Mouse (Mus musculus): ENCODE results near the gene Uvrag. TPM values are rescaled to one million over a fixed set of nuclear protein-coding genes. Genes with fewer than 3 reads are reported as not detected.

The Uvrag gene
- polyA plus RNA-seq, 1 experiment from 2014 or later, result 20.9 TPM

DNA sequence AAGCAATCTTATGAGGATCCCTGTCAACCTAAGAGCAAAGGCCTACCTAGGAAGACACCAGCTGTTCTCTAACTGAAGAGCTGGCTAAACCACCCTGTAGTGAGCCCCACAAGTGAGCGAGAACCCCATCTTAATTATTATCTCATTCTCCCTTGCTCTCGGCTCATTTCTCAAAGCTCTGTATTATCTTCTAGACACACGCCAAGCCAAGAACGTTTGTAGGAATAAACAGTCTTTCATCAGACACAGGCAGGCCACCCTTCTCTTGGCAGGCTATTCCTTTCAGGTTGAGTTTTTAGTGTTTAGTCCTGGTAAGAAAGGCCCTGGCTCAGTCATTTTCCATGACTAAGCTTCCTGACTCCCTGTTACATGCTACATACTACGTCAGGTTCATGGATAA lies 218.0 kb downstream of the Uvrag start:
- Histone ChIP-seq H3K27ac (no peak overlapping the region), H3K9me3 (no peaks in the 10 kb centered on the region), H3K27me3 (replicated peaks) (no peaks in the 10 kb centered on the region), H3K4me2 (replicated peaks) (no peak overlapping the region), H3K36me3 (no peaks in the 10 kb centered on the region), H3K9ac (no peak overlapping the region), H3K4me3 (replicated peaks) (no peak overlapping the region), H3K4me1 (replicated peaks) (peaks cover 10% of the 10 kb centered on the region)
- no peak for ATAC-seq
- WGBS, result 66% methylated on average over 5 of the region's 5 CpGs

DNA sequence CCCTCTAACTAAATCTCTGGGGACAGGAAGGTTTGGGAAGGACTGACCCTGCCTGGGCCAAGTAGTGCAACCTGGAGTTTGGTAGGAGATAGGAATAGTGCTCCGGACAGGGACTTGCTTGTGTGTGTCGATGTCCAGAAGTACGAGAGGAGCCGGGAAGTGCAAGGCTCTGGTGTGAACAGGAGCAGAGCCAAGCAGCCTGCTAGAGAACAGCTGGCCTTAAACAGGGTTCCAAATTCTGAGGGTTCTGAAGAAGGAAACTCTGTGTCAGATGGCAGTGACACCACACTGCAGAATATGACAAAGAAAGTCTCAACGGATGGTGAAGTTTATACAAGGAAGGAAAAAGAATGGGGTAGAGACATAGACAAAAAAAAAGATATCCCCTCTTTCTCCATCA lies 223.5 kb downstream of the Uvrag start:
- Histone ChIP-seq H3K9me3 (no peaks in the 10 kb centered on the region), H3K27me3 (replicated peaks) (no peaks in the 10 kb centered on the region), H3K9ac (no peak overlapping the region), H3K4me2 (replicated peaks) (no peak overlapping the region), H3K36me3 (no peaks in the 10 kb centered on the region), H3K4me3 (replicated peaks) (no peak overlapping the region), H3K4me1 (replicated peaks) (peaks cover 16% of the 10 kb centered on the region; the same call in 1 of the 2 replicates), H3K27ac (no peak overlapping the region)
- ATAC-seq, result no peak
- WGBS, result 56% methylated on average over 5 of the region's 5 CpGs

DNA sequence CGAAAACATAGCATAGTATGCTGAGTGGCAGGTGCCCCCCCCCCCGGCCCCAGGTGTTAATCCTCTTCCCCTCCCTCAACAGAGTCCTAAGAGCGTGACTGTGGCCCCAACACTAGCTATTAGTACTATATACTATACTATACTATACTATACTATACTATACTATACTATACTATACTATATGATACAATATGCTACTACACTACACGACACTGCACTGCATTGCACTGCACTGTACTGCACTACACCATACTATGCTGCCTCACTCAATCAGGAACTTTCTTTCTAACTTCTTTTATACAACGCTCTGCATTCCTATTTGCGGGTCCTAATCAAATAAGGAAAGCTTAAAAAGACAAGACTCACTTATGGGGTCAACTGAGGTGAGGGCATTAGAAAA lies 224.4 kb downstream of the Uvrag start:
- no peak overlapping the region for H3K4me2 ChIP-seq (replicated peaks)
- H3K27ac ChIP-seq, result no peak overlapping the region
- no peaks in the 10 kb centered on the region for H3K36me3 ChIP-seq
- 90% methylated on average over 6 of the region's 6 CpGs for WGBS
- peaks cover 16% of the 10 kb centered on the region; the same call in 1 of the 2 replicates for H3K4me1 ChIP-seq (replicated peaks)
- no peak overlapping the region for H3K9ac ChIP-seq
- H3K27me3 ChIP-seq (replicated peaks), result no peaks in the 10 kb centered on the region
- no peaks in the 10 kb centered on the region for H3K9me3 ChIP-seq
- H3K4me3 ChIP-seq (replicated peaks), result no peak overlapping the region
- no peak for ATAC-seq

DNA sequence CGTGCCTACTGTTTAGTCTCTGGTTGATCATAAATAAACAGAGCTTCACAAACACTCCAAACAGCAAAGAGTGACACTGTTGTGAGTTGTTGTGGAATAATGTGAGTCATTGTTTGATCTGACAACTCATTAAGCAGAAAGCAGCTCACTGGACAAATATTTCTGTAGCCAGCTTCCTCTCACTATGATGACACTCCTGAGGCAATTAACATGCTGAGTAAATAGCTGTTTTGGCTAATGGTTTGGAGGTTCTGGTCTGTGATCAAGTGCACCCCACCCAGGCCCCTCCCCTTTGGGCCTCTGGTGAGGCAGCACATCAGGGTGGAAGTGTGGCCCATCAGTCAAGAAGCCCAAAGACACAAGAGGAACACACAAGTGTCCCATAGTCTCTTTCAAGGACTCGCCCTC lies 228.0 kb downstream of the Uvrag start:
- Histone ChIP-seq H3K9ac (no peak overlapping the region), H3K9me3 (no peaks in the 10 kb centered on the region), H3K27me3 (replicated peaks) (no peaks in the 10 kb centered on the region), H3K4me3 (replicated peaks) (no peak overlapping the region), H3K27ac (no peak overlapping the region), H3K4me2 (replicated peaks) (no peak overlapping the region), H3K36me3 (no peaks in the 10 kb centered on the region), H3K4me1 (replicated peaks) (peaks cover 20% of the 10 kb centered on the region; the same call in 1 of the 2 replicates)
- WGBS, result 70% methylated on average over 2 of the region's 2 CpGs
- ATAC-seq, result no peak

DNA sequence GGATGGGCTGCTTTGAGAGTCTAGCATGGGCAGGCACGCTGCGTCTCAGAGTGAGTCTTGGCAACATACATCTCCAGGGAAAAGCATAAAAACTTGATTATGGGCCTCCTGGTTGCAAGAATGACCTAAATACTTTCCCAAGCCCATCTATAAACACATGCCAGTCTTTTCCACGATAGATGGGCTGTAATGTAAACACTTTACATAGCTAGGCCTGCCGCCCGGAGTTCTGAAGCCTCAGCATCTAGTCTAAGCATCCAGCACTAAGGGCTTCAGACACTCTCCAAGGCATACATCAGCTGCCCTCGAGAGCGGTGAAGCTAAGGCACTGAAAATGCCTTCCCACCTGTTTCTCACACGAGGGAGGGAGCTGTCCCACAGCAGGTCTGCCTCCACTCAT lies 229.7 kb downstream of the Uvrag start:
- H3K36me3 ChIP-seq, result no peaks in the 10 kb centered on the region
- ATAC-seq, result peak; percentile 45; the same call in 1 of the 2 replicates
- no peaks in the 10 kb centered on the region for H3K27me3 ChIP-seq (replicated peaks)
- H3K9me3 ChIP-seq, result no peaks in the 10 kb centered on the region
- 40% methylated on average over 8 of the region's 8 CpGs for WGBS
- no peak overlapping the region for H3K4me2 ChIP-seq (replicated peaks)
- H3K27ac ChIP-seq, result no peak overlapping the region
- no peak overlapping the region for H3K4me3 ChIP-seq (replicated peaks)
- 0 out of 2 replicates have a peak, but pooled peaks cover 13% of the 10 kb centered on the region for H3K4me1 ChIP-seq (replicated peaks)
- H3K9ac ChIP-seq, result no peak overlapping the region

DNA sequence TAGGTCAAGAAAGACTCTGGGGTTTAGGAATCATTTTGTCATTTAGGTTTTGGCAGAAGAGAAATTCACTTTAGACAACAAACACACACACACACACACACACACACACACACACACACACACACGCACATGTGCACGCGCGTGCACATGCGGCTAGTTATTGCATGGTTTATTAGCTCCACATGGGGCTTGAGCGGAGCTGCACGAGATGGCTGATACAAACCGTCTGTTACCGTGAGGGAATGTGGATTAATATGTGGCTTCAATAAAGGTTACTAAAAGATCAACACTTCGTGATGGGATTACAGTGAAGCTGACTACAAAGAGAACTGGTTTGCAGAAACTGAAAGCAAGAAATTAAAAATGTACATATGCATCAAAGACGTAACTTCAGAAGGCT lies 230.2 kb downstream of the Uvrag start:
- ATAC-seq, result no peak
- H3K27me3 ChIP-seq (replicated peaks), result no peaks in the 10 kb centered on the region
- H3K4me1 ChIP-seq (replicated peaks), result 0 out of 2 replicates have a peak, but pooled peaks cover 17% of the 10 kb centered on the region
- no peaks in the 10 kb centered on the region for H3K36me3 ChIP-seq
- H3K9me3 ChIP-seq, result no peaks in the 10 kb centered on the region
- H3K27ac ChIP-seq, result no peak overlapping the region
- no peak overlapping the region for H3K9ac ChIP-seq
- WGBS, result 60% methylated on average over 11 of the region's 11 CpGs
- no peak overlapping the region for H3K4me2 ChIP-seq (replicated peaks)
- no peak overlapping the region for H3K4me3 ChIP-seq (replicated peaks)

DNA sequence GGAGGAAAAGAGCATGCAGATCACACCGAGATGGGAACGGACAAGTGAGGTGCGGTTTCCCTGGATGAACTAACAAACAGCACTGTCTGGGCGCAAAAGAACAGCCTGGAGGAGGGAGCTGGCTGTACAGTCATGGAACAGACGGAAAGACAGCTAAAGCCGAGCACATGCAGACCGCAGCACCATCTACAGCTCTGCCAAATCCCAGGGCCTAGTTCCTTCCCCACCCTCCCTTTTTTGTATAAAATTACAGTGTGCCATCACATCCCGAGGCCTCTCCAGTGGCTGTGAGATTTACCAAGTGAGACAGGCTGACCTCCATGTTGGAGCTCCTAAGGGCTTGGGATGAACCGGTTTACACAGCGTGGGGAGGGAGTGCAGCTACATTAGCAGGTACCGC lies 230.8 kb downstream of the Uvrag start:
- no peak overlapping the region for H3K4me3 ChIP-seq (replicated peaks)
- 75% methylated on average over 11 of the region's 11 CpGs for WGBS
- no peaks in the 10 kb centered on the region for H3K27me3 ChIP-seq (replicated peaks)
- H3K9ac ChIP-seq, result no peak overlapping the region
- H3K27ac ChIP-seq, result no peak overlapping the region
- H3K9me3 ChIP-seq, result no peaks in the 10 kb centered on the region
- H3K36me3 ChIP-seq, result no peaks in the 10 kb centered on the region
- no peak overlapping the region for H3K4me2 ChIP-seq (replicated peaks)
- no peak for ATAC-seq
- H3K4me1 ChIP-seq (replicated peaks), result 0 out of 2 replicates have a peak, but pooled peaks cover 18% of the 10 kb centered on the region

DNA sequence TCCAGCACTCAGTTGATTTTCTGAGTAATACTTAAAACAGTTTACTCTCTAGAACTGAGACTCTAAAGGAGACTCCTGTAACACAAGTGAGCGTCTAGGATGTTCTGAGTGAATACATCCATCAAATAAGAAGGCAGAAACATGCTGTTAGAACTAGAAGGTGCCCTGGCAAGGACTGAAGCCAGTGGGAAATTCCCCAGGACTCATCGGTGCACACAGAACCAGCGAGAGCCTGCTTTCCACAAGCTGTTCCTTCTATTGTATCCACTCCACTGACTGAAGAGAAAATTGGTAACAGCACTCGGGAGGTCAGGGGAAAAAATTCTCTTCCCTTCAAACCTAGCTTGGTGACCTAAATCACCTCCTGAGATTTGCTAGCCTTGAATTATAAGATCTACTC lies 233.5 kb downstream of the Uvrag start:
- 76% methylated on average over 4 of the region's 4 CpGs for WGBS
- no peak overlapping the region for H3K4me3 ChIP-seq (replicated peaks)
- H3K9me3 ChIP-seq, result no peaks in the 10 kb centered on the region
- H3K36me3 ChIP-seq, result no peaks in the 10 kb centered on the region
- no peak for ATAC-seq
- no peak overlapping the region for H3K4me2 ChIP-seq (replicated peaks)
- H3K4me1 ChIP-seq (replicated peaks), result peaks cover 31% of the 10 kb centered on the region
- H3K9ac ChIP-seq, result no peak overlapping the region
- no peaks in the 10 kb centered on the region for H3K27me3 ChIP-seq (replicated peaks)
- H3K27ac ChIP-seq, result no peak overlapping the region

DNA sequence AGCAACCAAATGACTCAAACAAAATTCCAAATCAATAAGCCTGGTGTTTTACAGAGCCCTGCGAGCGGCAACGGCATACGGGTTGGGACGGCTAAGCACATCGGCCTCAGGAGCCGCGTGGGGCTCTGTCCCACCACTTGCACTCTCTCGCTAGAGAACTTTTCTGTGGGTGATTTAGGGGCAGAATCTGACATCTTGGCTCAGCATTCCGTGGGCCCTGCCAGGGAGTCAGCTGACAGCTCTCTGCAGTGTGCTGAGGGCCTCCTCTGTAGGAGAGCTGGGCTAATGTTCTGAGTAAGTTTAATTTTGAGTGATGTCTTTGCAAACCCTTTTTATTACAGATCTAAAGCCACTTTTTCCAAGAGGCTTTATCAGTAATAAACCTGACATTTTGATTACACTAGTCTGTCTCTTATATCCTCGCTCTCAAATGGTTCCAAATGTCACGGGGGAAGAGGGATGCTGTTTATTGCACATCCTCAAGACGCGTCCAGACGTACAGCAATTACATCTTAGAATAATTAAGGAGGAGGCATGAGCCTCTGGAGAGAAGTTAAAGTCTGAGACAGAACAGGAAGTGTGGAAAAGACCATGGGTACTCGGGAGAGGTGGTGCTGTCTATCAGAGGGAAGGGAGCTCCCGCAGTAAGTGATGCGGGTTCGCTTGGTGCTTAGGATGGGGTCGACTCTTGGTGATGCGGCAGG lies 236.1 kb downstream of the Uvrag start:
- H3K36me3 ChIP-seq, result no peaks in the 10 kb centered on the region
- no peak overlapping the region for H3K4me2 ChIP-seq (replicated peaks)
- peaks cover 27% of the 10 kb centered on the region for H3K4me1 ChIP-seq (replicated peaks)
- H3K4me3 ChIP-seq (replicated peaks), result no peak overlapping the region
- WGBS, result 45% methylated on average over 21 of the region's 21 CpGs
- H3K9me3 ChIP-seq, result no peaks in the 10 kb centered on the region
- no peaks in the 10 kb centered on the region for H3K27me3 ChIP-seq (replicated peaks)
- no peak overlapping the region for H3K9ac ChIP-seq
- H3K27ac ChIP-seq, result no peak overlapping the region
- ATAC-seq, result no peak; the same call in 1 of the 2 replicates

DNA sequence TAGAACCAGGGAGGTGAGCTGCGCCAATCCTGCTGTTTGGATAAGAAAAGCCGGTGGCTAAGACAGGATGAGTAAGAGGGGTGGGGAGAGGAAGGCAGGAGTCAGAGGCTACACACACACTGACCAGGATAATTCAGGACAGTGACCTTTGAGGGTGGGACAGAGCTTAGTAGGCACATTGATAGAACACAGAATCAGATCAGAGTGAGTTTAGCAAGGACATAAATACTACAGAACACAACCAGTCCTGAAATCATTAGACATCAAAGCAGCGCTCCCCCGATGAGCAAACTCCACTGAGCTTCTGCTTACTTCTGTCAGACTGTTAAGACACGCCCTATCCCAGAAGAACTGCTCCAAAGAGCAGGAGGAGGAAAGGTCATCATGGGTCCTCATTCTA lies 237.1 kb downstream of the Uvrag start:
- WGBS, result 29% methylated on average over 5 of the region's 5 CpGs

DNA sequence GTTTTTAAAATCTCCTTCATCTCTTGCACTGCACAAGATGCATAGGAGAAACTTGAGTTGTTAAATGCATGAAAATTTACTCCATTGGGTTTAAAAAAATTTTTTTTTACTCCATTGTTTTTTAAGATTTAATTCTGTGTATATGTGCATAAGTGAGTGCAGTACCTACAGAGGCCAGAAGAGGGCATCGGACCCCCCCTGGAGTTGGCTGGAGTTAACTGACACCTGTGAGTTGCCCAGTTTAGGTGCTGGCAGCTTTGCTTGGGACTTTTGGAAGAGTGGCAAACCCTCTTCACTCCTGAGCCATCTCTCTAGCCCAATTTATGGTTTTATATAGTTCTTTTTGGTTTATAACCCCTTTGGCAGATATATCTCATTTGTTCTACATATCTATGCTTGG lies 239.8 kb downstream of the Uvrag start:
- Histone ChIP-seq H3K4me3 (replicated peaks) (no peak overlapping the region), H3K9ac (no peak overlapping the region), H3K27ac (0 out of 2 replicates have a peak overlapping the region, but pooled peaks have one; percentile 24), H3K36me3 (no peaks in the 10 kb centered on the region), H3K27me3 (replicated peaks) (no peaks in the 10 kb centered on the region), H3K9me3 (no peaks in the 10 kb centered on the region), H3K4me1 (replicated peaks) (peaks cover 36% of the 10 kb centered on the region), H3K4me2 (replicated peaks) (no peak overlapping the region)
- WGBS, result 96% methylated on average over 1 of the region's 1 CpGs
- no peak for ATAC-seq

More for the DNA sequence above, 237.1 kb downstream of the Uvrag start:
- H3K4me2 ChIP-seq (replicated peaks), result no peak overlapping the region
- H3K27ac ChIP-seq, result no peak overlapping the region
- H3K4me3 ChIP-seq (replicated peaks), result no peak overlapping the region
- no peaks in the 10 kb centered on the region for H3K27me3 ChIP-seq (replicated peaks)
- H3K9me3 ChIP-seq, result no peaks in the 10 kb centered on the region
- H3K9ac ChIP-seq, result no peak overlapping the region
- peak; percentile 33; the same call in 1 of the 2 replicates for ATAC-seq
- no peaks in the 10 kb centered on the region for H3K36me3 ChIP-seq
- H3K4me1 ChIP-seq (replicated peaks), result peaks cover 27% of the 10 kb centered on the region

DNA sequence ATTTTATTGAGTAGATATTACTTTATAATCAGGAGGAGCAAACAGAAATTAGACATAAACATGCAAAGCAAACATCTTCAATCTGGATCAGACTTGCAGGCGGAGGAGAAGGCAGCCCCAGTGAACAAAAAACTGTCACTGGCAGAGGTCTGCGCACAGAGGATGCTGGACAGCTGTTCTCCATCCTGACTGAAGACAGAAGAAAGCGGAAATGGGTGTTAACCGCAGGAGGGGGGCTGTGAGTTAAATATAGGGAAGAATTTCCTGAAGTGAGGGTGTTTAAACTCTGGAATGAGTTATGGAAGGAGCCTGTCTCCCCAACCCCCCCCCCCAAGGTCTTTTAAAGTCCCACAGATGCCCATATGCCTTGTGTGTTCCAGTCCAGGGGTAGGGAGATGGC lies 241.1 kb downstream of the Uvrag start:
- no peak overlapping the region for H3K4me3 ChIP-seq (replicated peaks)
- H3K4me2 ChIP-seq (replicated peaks), result no peak overlapping the region
- no peaks in the 10 kb centered on the region for H3K9me3 ChIP-seq
- H3K4me1 ChIP-seq (replicated peaks), result peaks cover 42% of the 10 kb centered on the region
- no peaks in the 10 kb centered on the region for H3K27me3 ChIP-seq (replicated peaks)
- H3K27ac ChIP-seq, result peak overlapping the region; percentile 24
- peak; percentile 54 for ATAC-seq
- H3K36me3 ChIP-seq, result no peaks in the 10 kb centered on the region
- 53% methylated on average over 4 of the region's 4 CpGs for WGBS
- H3K9ac ChIP-seq, result no peak overlapping the region

DNA sequence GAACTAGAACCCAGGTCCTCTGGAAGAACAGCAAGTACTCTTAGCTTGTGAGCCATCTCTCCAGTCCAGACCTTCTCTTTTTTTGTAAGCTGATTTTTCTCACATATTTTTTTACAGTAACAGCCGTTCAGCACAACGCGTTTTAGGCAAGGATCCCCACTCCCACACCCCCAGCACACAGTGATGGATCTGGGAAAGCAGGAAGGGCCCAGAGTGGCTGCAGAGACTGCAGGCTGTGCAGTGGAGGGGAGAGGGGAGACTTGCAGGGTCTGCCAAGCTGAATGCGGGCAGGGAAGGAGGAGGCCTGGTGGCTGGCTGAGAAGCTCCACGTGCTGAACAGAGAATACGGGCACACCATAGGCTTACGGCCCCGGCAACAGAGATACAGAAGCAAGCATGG lies 243.6 kb downstream of the Uvrag start:
- Histone ChIP-seq H3K36me3 (no peaks in the 10 kb centered on the region), H3K9me3 (no peaks in the 10 kb centered on the region), H3K4me1 (replicated peaks) (peaks cover 27% of the 10 kb centered on the region), H3K4me3 (replicated peaks) (no peak overlapping the region), H3K27me3 (replicated peaks) (no peaks in the 10 kb centered on the region), H3K4me2 (replicated peaks) (no peak overlapping the region), H3K27ac (no peak overlapping the region), H3K9ac (no peak overlapping the region)
- ATAC-seq, result no peak
- 78% methylated on average over 8 of the region's 8 CpGs for WGBS
